Mouse (Mus musculus) thymus, adult 2 months (tissue): ENCODE results near the gene Vdac2. TPM values are rescaled to one million over a fixed set of nuclear protein-coding genes. Genes with fewer than 3 reads are reported as not detected.

Experiments
- DNase-seq: peaks from one replicate; pipeline ENCODE4 v3.0.0; 2021
- H3K27ac ChIP-seq: fragments of 200-500 bp; 2 replicates; pipeline ENCODE4 v1.5.1; 2012; ENCODE audit warnings: low read length, control low read depth; ENCODE audit not compliant: control insufficient read depth, insufficient read depth
- H3K27me3 ChIP-seq: fragments of 200-500 bp; 2 replicates; pipeline ENCODE4 v1.6.1; 2012; ENCODE audit warnings: mild to moderate bottlenecking, low read length, moderate library complexity, mixed read lengths; ENCODE audit not compliant: control insufficient read depth, insufficient read depth
- H3K36me3 ChIP-seq: fragments of 200-500 bp; 2 replicates; pipeline ENCODE4 v1.6.1; 2012; ENCODE audit warnings: mild to moderate bottlenecking, low read length, moderate library complexity; ENCODE audit not compliant: control insufficient read depth, insufficient read depth
- H3K4me1 ChIP-seq: fragments of 200-500 bp; replicated peaks from 2 replicates; pipeline ENCODE4 v1.6.1; 2012; ENCODE audit warnings: low read length; ENCODE audit not compliant: control insufficient read depth, insufficient read depth
- H3K4me3 ChIP-seq: fragments of 200-500 bp; 2 replicates; pipeline ENCODE4 v1.5.1; 2012; ENCODE audit warnings: mild to moderate bottlenecking, low read length, control low read depth, moderate library complexity; ENCODE audit not compliant: control insufficient read depth, insufficient read depth
- CTCF ChIP-seq: fragments of 200-500 bp; IDR thresholded peaks from 2 replicates; pipeline ENCODE4 v1.5.1; 2012; ENCODE audit warnings: mild to moderate bottlenecking, control low read depth, low read length, moderate library complexity, borderline replicate concordance; ENCODE audit not compliant: control insufficient read depth, poor library complexity, insufficient read depth; ENCODE audit errors: extremely low read depth
- POLR2A ChIP-seq: fragments of 200-500 bp; IDR thresholded peaks from 2 replicates; pipeline ENCODE4 v1.6.1; 2012; ENCODE audit warnings: mild to moderate bottlenecking, low read length, control low read depth, moderate library complexity; ENCODE audit not compliant: control insufficient read depth, poor library complexity, insufficient read depth; ENCODE audit errors: extremely low read depth
- WGBS: fragments of 180-500 bp; shearing (Covaris S2); methylation state at CpG from one replicate; pipeline ENCODE4 v1.1.7; 2018; 5-methylcytosine and 5-hydroxymethylcytosine counted together
- polyA plus RNA-seq: library from polyadenylated mRNA; depleted of rRNA; stranded (reverse); fragments of >200 nt; gene quantifications from 2 replicates; pipeline ENCODE4 v1.2.3, GENCODE M21; 2012

The Vdac2 gene
- polyA plus RNA-seq, 1 experiment: 109 TPM

DNA sequence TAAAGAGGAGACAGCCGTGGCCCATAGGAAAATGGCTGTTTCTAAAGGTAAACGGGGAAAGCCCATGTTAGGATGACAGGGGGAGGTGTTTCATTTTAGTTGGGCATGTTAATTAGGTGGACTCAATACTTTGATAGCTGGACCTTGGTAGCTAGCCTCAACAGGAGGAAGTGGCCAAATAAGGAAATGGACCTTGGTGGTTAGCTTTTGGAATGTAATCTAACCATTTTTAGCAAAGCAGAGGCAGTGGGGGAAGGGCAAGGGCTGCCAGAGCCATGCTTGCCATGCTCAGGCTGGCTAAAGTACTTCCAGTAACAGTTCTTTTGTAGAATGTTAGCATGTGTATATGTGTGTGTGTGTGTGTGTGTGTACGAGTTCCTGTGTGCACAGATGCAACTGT, 11.2 kb upstream of the Vdac2 start:
- Histone ChIP-seq H3K4me1 (peaks cover 6% of the 10 kb centered on the region), H3K27ac (no peak overlapping the region), H3K36me3 (no peaks in the 10 kb centered on the region), H3K27me3 (no peaks in the 10 kb centered on the region), H3K4me3 (no peak overlapping the region)
- DNase-seq: no peak
- 94% methylated on average over 3 of the region's 3 CpGs for WGBS
- no peak for TF ChIP-seq POLR2A
- no peak for TF ChIP-seq CTCF

DNA sequence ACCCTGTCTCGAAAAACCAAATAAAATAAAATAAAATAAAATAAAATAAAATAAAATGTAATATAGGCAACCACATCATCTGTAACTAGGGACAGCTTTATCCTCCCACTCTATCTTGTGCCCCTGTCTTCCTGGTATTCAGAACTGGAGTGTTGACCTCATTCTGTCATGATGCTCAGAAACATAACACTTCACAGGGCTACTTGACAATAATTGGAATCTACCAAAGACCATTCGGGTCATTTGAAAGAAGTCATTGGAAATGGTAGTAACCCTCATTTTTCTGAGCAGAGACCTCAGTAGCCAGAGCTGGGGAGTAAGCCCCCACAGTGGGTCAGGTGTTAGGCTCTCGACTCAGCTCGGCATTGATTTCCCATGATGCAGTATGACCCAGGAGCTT, 10.4 kb upstream of the Vdac2 start:
- no peaks in the 10 kb centered on the region for H3K27me3 ChIP-seq
- H3K36me3 ChIP-seq: no peaks in the 10 kb centered on the region
- no peak overlapping the region for H3K4me3 ChIP-seq
- TF ChIP-seq CTCF: no peak
- no peak for TF ChIP-seq POLR2A
- 94% methylated on average over 4 of the region's 4 CpGs for WGBS
- no peak for DNase-seq
- peaks cover 6% of the 10 kb centered on the region for H3K4me1 ChIP-seq
- H3K27ac ChIP-seq: no peak overlapping the region

DNA sequence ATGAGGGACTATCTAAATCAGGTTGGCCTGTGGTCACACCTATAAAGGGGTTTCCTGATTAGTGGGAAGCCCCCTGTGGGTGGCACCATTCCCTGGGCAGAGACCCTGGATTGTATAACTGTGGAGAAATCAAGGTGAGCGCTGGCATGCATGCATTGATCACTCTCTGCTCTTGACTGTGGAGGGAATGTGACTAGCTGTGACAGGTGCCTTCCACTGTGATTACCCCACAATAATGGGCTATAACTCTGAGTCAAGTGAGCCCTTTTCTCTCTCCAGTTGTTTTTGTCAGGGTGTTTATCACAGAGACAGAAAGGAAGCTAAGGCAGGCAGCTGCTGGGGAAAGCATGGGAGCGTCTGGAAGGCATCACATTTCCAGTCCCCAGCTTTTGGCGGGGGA, 8.8 kb upstream of the Vdac2 start:
- 93% methylated on average over 3 of the region's 3 CpGs for WGBS
- no peak for DNase-seq
- Histone ChIP-seq H3K27ac (no peak overlapping the region), H3K36me3 (no peaks in the 10 kb centered on the region), H3K4me3 (no peak overlapping the region), H3K4me1 (peaks cover 5% of the 10 kb centered on the region), H3K27me3 (no peaks in the 10 kb centered on the region)
- TF ChIP-seq POLR2A (no peak), CTCF (no peak)

DNA sequence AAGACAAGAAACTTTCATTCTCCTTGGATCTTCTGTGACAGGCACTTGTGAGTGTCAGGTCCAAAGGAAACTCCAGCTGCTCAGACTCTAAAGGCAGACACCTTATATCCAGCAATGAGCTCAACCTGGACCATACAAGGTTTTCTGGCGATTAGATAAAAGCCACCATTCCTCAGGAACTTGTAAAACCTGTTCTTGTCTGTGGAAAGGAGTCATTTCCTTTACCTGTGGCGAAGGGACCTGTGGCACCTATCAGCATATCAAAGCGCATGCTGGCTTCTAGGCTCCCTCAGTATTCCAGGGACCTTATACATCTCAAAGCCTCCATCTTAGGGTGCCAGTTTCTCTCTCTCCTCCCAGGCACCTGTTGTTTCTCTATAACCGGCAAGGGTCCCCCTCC, 7.6 kb upstream of the Vdac2 start:
- TF ChIP-seq POLR2A: no peak
- no peak for TF ChIP-seq CTCF
- Histone ChIP-seq H3K27ac (no peak overlapping the region), H3K27me3 (no peaks in the 10 kb centered on the region), H3K4me3 (no peak overlapping the region), H3K36me3 (no peaks in the 10 kb centered on the region), H3K4me1 (no peaks in the 10 kb centered on the region)
- DNase-seq: no peak
- WGBS: 88% methylated on average over 4 of the region's 4 CpGs

DNA sequence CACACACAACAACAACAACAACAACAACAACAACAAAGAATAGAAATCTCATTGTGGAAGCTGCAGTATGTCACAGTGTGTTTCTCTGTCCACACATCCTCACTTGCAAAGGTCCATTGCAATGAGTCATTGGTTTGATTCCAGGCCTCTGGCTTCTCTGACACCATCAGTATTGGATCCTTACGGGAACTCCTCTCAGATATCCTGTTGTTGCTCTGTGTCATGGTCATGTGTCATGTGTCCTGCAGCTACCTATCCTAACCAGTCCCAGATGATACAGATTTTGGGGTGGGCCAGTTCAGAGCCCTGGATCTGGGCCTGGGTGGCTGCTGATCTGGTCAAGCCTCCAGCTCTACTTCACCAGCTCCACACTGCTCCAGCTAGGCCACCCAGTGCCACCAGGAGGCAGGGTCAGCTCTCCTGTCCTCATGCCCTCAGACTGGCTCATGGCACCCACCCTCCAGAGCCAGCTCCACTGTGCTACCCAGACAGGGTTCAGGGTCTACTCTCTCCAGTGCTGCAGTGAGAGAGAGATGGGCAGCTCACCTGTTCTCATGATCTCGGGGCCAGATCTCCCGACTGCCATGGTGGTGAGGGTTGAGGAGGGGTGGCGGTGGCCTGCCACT, 4.0 kb upstream of the Vdac2 start:
- Histone ChIP-seq H3K27ac (no peak overlapping the region), H3K27me3 (no peaks in the 10 kb centered on the region), H3K36me3 (no peaks in the 10 kb centered on the region), H3K4me1 (no peaks in the 10 kb centered on the region), H3K4me3 (no peak overlapping the region)
- DNase-seq: no peak
- WGBS: over 99% methylated on average over 4 of the region's 4 CpGs
- TF ChIP-seq CTCF (no peak), POLR2A (no peak)

DNA sequence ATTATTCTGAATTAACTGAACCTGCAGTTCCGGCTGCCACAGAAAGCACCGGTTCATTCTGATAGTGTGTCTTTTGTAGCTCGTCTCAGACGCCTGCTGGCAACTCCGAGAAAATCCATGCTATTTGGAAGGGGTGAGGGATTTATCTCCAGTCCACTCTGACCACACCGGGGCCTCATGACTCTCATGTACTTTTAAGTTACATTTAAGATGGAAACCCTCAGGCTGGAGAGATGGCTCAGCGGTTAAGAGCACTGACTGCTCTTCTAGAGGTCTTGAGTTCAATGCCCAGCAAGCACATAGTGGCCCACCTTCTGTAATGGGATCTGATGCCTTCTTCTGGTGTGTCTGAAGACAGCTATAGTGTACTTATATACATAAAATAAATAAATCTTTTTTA, 2.7 kb upstream of the Vdac2 start:
- H3K36me3 ChIP-seq: no peaks in the 10 kb centered on the region
- WGBS: 96% methylated on average over 7 of the region's 7 CpGs
- no peaks in the 10 kb centered on the region for H3K27me3 ChIP-seq
- no peak overlapping the region for H3K4me3 ChIP-seq
- H3K27ac ChIP-seq: no peak overlapping the region
- TF ChIP-seq CTCF: no peak
- no peak for TF ChIP-seq POLR2A
- H3K4me1 ChIP-seq: no peaks in the 10 kb centered on the region
- DNase-seq: no peak
